Mouse (Mus musculus) adrenal gland, adult 8-10 months (tissue): Measurements from ENCODE around the gene Serpina3b. TPM values are rescaled to one million over a fixed set of nuclear protein-coding genes. Genes with fewer than 3 reads are reported as not detected.

Experiments
- DNase-seq: peaks from one replicate; pipeline ENCODE4 v3.0.0; 2022
- total RNA-seq, 4 experiments: library from RNA; stranded (reverse); gene quantifications; 2 replicates each; pipeline ENCODE4 v1.2.4; 2022

The Serpina3b gene
- total RNA-seq, 4 experiments from 2014 or later = 0.15 to 0.40 (median 0.20) TPM; not detected in 1

DNA sequence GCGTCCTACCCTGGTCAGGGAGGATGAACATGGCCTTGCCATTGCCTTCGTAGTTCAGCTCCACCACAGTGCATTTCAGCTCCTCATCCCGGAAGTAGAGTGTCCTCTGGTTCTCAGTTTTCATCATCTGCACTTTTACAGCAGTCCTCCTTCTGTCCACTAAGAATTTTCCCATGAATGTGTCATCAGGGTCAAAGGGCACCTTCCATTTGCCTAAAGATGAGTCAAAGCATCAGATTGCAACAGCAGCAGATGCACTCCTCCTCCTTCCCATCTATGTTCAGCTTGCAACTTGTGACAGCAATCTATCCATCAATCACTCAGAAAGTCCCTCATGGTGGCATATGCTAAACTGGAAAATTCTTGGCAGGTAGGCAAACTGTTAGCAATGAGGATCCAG lies 47.8 kb downstream of the Serpina3b start:
- no peak for DNase-seq

DNA sequence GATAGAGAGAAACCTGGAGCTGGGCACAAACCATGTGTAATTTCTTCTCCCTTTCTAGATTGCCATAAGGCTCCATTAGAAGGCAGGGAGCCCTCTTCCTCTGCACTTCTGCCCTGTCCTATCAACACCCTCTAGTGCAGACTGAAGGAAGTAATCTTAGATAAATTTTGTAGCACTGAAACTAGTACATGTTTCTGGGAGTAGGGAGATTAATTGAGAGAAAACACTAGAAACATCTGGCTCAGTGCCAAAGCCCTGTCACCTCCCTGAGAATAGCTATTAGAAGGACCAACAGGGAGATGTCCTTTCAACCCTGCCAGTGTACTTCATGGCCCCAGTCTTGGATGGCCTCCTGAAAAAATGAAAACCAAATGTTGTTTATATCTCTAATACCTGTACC lies 50.8 kb downstream of the Serpina3b start:
- DNase-seq = no peak

DNA sequence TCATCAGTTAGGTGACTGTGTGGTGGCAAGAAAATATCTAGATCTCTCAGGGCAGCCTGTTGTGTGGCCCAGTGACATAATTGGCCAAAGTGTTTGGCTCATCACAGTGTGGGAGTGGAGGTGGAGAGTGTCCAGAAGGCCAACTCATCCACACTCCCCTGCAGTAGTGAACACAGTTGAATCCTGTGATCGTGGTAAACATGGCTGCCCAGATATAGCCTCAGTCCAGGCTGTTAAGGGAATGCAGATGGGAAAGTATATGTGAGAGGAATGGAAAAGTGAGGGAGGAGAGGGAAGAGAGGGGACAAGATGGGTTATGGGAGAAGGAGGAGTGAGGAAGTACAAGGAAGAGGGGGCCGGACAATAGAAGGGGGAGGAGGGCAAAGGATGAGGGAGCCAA lies 51.2 kb downstream of the Serpina3b start:
- no peak for DNase-seq

DNA sequence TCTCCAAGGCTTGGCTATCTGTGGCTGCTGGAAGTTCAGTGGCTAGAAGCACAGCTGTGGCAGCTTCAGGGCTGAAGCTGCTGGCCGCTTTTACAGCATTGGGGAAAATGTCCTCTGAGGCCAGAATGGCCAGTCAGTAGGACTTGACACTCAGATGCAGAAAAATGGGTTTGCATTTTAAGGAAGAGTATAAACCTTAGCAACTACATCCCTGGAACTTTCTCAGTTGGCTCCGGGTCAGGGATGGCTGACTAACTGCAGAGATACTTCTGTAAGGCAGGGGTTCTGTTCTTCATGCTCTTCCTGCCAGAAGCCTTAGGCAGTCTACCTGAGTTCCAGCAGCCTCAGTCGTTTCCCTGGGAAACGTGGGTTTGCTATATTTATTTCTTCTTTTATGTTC lies 57.2 kb downstream of the Serpina3b start:
- DNase-seq = no peak

DNA sequence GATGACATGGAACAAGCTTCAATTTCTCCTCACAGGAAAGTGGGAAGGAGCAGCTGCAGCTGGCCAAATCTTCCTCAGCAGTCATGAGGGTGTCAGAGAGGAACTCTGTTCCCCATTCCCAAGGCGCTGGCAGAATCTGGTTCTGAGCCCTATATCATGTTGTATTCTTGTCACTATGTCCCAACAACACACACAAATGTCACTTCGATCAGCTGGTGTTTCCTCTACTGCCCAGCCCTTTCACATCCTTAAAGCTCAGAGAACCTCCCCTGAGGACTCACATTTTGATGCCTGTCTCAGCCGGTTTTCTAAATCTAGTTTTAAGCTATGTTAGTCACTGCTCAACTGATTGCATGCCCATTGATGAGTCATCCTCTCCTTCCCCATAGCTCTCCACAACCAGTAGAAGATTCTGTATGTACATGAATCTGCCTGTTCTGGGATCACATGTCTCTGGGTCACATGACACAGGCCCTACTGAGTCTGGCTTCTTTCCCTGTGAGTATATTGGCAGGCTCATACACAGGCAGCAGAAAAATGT lies 58.3 kb downstream of the Serpina3b start:
- no peak for DNase-seq

Other genes starting within 250 kb of the Serpina3b start
- gene Serpina1c, start 223.1 kb upstream of the Serpina3b start, total RNA-seq = 1 to 10 TPM in 1 of 4 experiments, under 1 TPM in 1, not detected in 2; 0.93 to 4.6 TPM
- gene Serpina1e, start 169.0 kb upstream of the Serpina3b start, total RNA-seq = 1 to 10 TPM in 1 of 4 experiments, under 1 TPM in 1, not detected in 2; 0.20 to 1.4 TPM
- gene Serpina11, start 138.0 kb upstream of the Serpina3b start, total RNA-seq = not detected
- gene Serpina9, start 114.2 kb upstream of the Serpina3b start, total RNA-seq = not detected
- gene Serpina12, start 83.6 kb upstream of the Serpina3b start, total RNA-seq = under 1 TPM in 3 of 4 experiments, not detected in 1; 0.08 to 0.38 (median 0.28) TPM
- 1 to 10 TPM; 1.1 to 3.3 (median 1.9) TPM for gene Serpina5, start 26.9 kb upstream of the Serpina3b start, total RNA-seq
- gene Serpina3a, start 15.3 kb upstream of the Serpina3b start, total RNA-seq = under 1 TPM in 1 of 4 experiments, not detected in 3; 0.20 TPM
- 10 to 100 TPM in 3 of 4 experiments, 1 to 10 TPM in 1; 8.3 to 18.3 (median 13.6) TPM for gene Serpina3c, start 25.9 kb downstream of the Serpina3b start, total RNA-seq
- gene Serpina3f, start 86.5 kb downstream of the Serpina3b start, total RNA-seq = under 1 TPM in 3 of 4 experiments, not detected in 1; 0.35 to 0.78 (median 0.38) TPM
- 1 to 10 TPM; 3.0 to 9.9 (median 3.8) TPM for gene Serpina3g, start 108.2 kb downstream of the Serpina3b start, total RNA-seq
- gene Serpina3i, start 135.1 kb downstream of the Serpina3b start, total RNA-seq = under 1 TPM in 2 of 4 experiments, not detected in 2; 0.24 to 0.31 TPM
- under 1 TPM in 1 of 4 experiments, not detected in 3; 0.42 TPM for gene Serpina3j, start 186.6 kb downstream of the Serpina3b start, total RNA-seq
- gene Serpina3k, start 210.5 kb downstream of the Serpina3b start, total RNA-seq = 1 to 10 TPM in 3 of 4 experiments, under 1 TPM in 1; 0.49 to 6.3 (median 3.1) TPM
- gene Serpina3m, start 210.5 kb downstream of the Serpina3b start, total RNA-seq = 1 to 10 TPM in 3 of 4 experiments, under 1 TPM in 1; 0.74 to 2.5 (median 1.1) TPM